Mouse (Mus musculus): ENCODE results near the gene Gm8126. TPM values are rescaled to one million over a fixed set of nuclear protein-coding genes. Genes with fewer than 3 reads are reported as not detected.
"Not testable (repeated sequence)": the region's sequence is repeated elsewhere in the genome, so short reads cannot be mapped to it uniquely, and the experiment has no call there.

The Gm8126 gene
- polyA plus RNA-seq, 1 experiment from 2014 or later: not detected

DNA sequence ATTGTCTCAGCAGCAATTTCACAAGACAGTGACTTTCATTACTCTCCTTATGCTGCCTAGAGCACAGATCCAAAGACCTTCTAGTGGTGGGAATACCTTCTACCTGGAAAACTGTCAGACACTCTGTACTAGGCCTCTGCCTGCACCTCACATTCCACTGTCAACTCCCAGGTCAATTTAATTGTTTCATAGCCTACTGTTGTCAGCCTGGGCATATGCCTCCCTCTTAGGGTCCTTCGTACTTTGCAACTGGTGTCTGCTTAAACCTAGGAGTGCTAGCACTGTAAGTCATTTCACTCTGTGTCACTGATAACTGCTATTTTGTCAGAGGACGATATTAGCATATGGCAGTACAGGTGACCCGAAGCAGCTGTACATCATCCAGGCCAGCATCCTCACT, 10.8 kb downstream of the Gm8126 start:
- H3K36me3 ChIP-seq (replicated peaks; ENCODE audit: control insufficient read depth, insufficient read depth, low read depth, low read length); DNase-seq (ENCODE audit: low spot score); H3K27ac ChIP-seq (replicated peaks; ENCODE audit: low read depth, low read length); H3K4me2 ChIP-seq (ENCODE audit: low read depth, low read length); ATAC-seq (replicated peaks; ENCODE audit: insufficient number of reproducible peaks, low FRiP score, low TSS enrichment, low read depth); H3K4me3 ChIP-seq (ENCODE audit: low read depth, low read length); H3K4me1 ChIP-seq (ENCODE audit: control insufficient read depth, insufficient read depth, low read length); H3K27me3 ChIP-seq (ENCODE audit: control insufficient read depth, insufficient read depth, low read length); H3K9me3 ChIP-seq (replicated peaks; ENCODE audit: control insufficient read depth, low read length); H3K9ac ChIP-seq (replicated peaks; ENCODE audit: low read length): not testable (repeated sequence)
- 88% methylated on average over 3 of the region's 3 CpGs for WGBS

DNA sequence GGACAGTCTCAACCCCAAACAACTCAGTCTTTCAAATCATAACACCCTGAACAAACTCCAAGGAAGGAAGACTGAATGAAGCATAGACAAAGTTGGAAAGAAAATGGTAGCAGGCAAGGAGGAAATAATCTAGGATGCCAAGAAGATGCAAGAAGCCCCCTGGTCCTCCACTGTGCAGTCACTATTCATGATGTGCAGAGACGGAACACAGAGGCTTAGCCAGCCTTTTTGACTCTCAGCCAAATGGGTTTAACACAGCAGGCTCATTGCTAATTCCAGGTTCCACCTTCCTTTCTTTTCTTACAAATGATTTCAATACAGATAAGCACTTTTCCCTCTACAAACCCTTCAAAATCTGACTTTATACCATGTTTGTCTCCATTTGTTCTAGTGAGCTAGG, 14.7 kb downstream of the Gm8126 start:
- H3K9me3 ChIP-seq (replicated peaks; ENCODE audit: control insufficient read depth, low read length); H3K4me1 ChIP-seq (ENCODE audit: control insufficient read depth, insufficient read depth, low read length); H3K27ac ChIP-seq (replicated peaks; ENCODE audit: low read depth, low read length); H3K36me3 ChIP-seq (replicated peaks; ENCODE audit: control insufficient read depth, insufficient read depth, low read depth, low read length); H3K27me3 ChIP-seq (ENCODE audit: control insufficient read depth, insufficient read depth, low read length); H3K9ac ChIP-seq (replicated peaks; ENCODE audit: low read length); H3K4me2 ChIP-seq (ENCODE audit: low read depth, low read length); DNase-seq (ENCODE audit: low spot score); ATAC-seq (replicated peaks; ENCODE audit: insufficient number of reproducible peaks, low FRiP score, low TSS enrichment, low read depth); H3K4me3 ChIP-seq (ENCODE audit: low read depth, low read length): not testable (repeated sequence)
- 83% methylated on average over 1 of the region's 1 CpGs for WGBS

DNA sequence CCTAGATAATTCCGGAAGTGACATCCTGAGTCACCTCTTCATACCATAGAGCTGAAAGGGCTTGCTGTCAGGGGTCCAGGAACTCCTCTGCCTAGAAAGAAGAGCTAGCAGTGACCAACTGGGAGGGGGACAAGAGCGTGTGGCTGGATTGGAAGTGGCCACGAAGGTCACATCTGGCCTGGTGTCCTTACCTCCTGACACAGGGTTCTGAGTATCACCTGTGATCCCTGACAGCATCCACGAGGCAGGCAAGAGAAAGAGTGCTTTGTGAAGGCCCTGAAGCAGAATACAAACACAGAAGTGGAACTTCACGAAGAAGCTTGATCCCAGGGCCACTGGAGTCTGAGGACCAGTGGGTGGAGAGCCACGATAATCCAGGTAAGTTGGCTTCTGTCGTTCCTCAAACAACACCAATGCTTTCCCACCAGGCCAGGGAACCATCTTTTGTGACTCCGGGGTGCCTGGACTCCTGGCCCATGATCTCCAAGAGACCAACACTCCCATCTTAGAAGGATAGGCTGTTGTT, 16.6 kb downstream of the Gm8126 start, which contains the start of gene Gm9732:
Gene Gm9732 (plus strand): TSS at position 51 of the 526 bp plus-strand sequence.
- not testable (repeated sequence) for H3K27ac ChIP-seq (replicated peaks; ENCODE audit: low read depth, low read length); H3K4me3 ChIP-seq (ENCODE audit: low read depth, low read length); DNase-seq (ENCODE audit: low spot score); H3K9ac ChIP-seq (replicated peaks; ENCODE audit: low read length); H3K4me1 ChIP-seq (ENCODE audit: control insufficient read depth, insufficient read depth, low read length); H3K36me3 ChIP-seq (replicated peaks; ENCODE audit: control insufficient read depth, insufficient read depth, low read depth, low read length); ATAC-seq (replicated peaks; ENCODE audit: insufficient number of reproducible peaks, low FRiP score, low TSS enrichment, low read depth); H3K27me3 ChIP-seq (ENCODE audit: control insufficient read depth, insufficient read depth, low read length); H3K9me3 ChIP-seq (replicated peaks; ENCODE audit: control insufficient read depth, low read length); H3K4me2 ChIP-seq (ENCODE audit: low read depth, low read length)
- 90% methylated on average over 8 of the region's 8 CpGs for WGBS

DNA sequence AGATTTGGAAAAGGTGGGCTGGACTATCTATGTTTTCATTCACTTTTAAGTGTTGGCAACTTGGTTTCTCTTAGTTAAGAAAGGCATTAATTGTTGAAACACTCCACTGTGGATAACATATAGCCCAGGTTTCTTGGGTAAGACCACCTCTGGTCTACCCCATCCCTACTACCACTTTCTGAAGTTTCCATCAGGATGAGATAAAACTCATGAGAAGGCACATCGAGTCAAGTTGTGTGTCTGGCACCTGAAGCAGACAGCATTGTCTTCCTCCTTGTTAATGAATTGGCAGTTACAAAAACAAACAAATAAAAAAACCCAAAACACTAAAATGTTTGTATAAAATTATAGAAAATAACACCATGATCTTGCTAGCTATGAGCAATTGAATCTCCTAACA, 17.3 kb downstream of the Gm8126 start:
- not testable (repeated sequence) for ATAC-seq (replicated peaks; ENCODE audit: insufficient number of reproducible peaks, low FRiP score, low TSS enrichment, low read depth); H3K4me2 ChIP-seq (ENCODE audit: low read depth, low read length); H3K4me1 ChIP-seq (ENCODE audit: control insufficient read depth, insufficient read depth, low read length); DNase-seq (ENCODE audit: low spot score); H3K9ac ChIP-seq (replicated peaks; ENCODE audit: low read length); H3K36me3 ChIP-seq (replicated peaks; ENCODE audit: control insufficient read depth, insufficient read depth, low read depth, low read length); H3K27ac ChIP-seq (replicated peaks; ENCODE audit: low read depth, low read length); H3K27me3 ChIP-seq (ENCODE audit: control insufficient read depth, insufficient read depth, low read length); H3K9me3 ChIP-seq (replicated peaks; ENCODE audit: control insufficient read depth, low read length); H3K4me3 ChIP-seq (ENCODE audit: low read depth, low read length)
- WGBS: 88% methylated on average over 1 of the region's 1 CpGs

DNA sequence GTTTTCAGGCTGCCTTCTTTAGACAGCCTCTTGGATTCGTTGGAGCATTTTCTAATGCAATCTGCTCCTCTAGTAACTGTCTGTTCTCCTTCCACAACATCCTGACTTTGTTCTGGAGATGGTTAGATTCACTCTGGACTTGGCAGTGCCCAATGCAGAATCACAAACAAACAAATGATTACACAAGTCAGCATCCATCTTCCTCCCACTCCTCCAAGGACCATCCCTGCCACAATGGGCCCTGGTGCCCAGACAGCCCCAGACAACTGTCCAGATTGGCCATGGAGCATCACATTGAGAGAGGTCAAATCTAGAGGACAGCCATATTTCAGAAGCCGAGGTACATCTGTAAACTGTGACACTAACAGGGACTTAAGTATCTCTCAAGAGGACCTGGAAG, 19.0 kb downstream of the Gm8126 start:
- DNase-seq (ENCODE audit: low spot score): not testable (repeated sequence)
- WGBS: 73% methylated on average over 2 of the region's 2 CpGs

DNA sequence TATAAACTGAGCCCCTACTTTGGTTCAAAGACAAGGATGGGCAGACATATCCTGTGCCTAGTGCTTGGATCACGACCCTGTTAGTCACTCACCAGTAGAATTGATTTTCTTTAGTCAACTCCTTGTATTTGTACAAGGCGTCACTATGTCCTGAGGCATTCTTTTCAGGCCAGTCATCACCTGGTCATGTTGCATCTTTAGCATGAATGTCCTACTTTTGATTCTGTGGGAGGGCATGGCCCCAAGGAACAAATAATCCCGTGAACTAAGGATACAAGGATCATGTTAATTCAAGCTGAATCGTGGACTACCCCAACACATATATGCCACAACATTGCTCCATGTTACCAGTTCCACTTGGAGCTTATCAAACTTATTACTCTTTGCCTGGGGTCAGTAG, 19.7 kb downstream of the Gm8126 start:
- not testable (repeated sequence) for H3K27me3 ChIP-seq (ENCODE audit: control insufficient read depth, insufficient read depth, low read length); H3K9ac ChIP-seq (replicated peaks; ENCODE audit: low read length); H3K27ac ChIP-seq (replicated peaks; ENCODE audit: low read depth, low read length); H3K4me2 ChIP-seq (ENCODE audit: low read depth, low read length); H3K4me3 ChIP-seq (ENCODE audit: low read depth, low read length); DNase-seq (ENCODE audit: low spot score); ATAC-seq (replicated peaks; ENCODE audit: insufficient number of reproducible peaks, low FRiP score, low TSS enrichment, low read depth); H3K9me3 ChIP-seq (replicated peaks; ENCODE audit: control insufficient read depth, low read length); H3K36me3 ChIP-seq (replicated peaks; ENCODE audit: control insufficient read depth, insufficient read depth, low read depth, low read length); H3K4me1 ChIP-seq (ENCODE audit: control insufficient read depth, insufficient read depth, low read length)
- WGBS: 76% methylated on average over 4 of the region's 4 CpGs

More for the DNA sequence above, 19.0 kb downstream of the Gm8126 start:
- H3K9me3 ChIP-seq (replicated peaks; ENCODE audit: control insufficient read depth, low read length); H3K27me3 ChIP-seq (ENCODE audit: control insufficient read depth, insufficient read depth, low read length); H3K9ac ChIP-seq (replicated peaks; ENCODE audit: low read length); H3K4me2 ChIP-seq (ENCODE audit: low read depth, low read length); H3K36me3 ChIP-seq (replicated peaks; ENCODE audit: control insufficient read depth, insufficient read depth, low read depth, low read length); ATAC-seq (replicated peaks; ENCODE audit: insufficient number of reproducible peaks, low FRiP score, low TSS enrichment, low read depth); H3K4me3 ChIP-seq (ENCODE audit: low read depth, low read length); H3K4me1 ChIP-seq (ENCODE audit: control insufficient read depth, insufficient read depth, low read length); H3K27ac ChIP-seq (replicated peaks; ENCODE audit: low read depth, low read length): not testable (repeated sequence)

DNA sequence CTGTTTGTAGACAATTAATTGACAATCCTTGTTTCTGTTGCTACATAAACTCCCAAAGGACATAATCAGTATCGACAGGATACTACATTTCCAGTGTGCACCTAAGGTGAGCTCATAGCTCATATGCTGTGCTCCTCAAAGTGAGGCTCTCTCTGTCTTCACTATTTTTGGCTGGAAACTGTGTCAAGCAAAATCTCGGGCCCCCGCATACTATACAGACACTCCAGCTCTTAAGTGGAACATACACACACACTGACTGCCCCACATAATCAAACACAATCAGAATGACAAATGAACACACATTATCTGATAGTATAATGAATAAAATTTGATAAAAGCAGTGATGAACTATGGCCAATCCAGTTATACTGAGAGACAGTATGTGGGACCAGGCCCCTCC, 20.2 kb downstream of the Gm8126 start:
- H3K4me3 ChIP-seq (ENCODE audit: low read depth, low read length); H3K27ac ChIP-seq (replicated peaks; ENCODE audit: low read depth, low read length); H3K36me3 ChIP-seq (replicated peaks; ENCODE audit: control insufficient read depth, insufficient read depth, low read depth, low read length); H3K4me2 ChIP-seq (ENCODE audit: low read depth, low read length); H3K9ac ChIP-seq (replicated peaks; ENCODE audit: low read length); DNase-seq (ENCODE audit: low spot score); H3K27me3 ChIP-seq (ENCODE audit: control insufficient read depth, insufficient read depth, low read length); ATAC-seq (replicated peaks; ENCODE audit: insufficient number of reproducible peaks, low FRiP score, low TSS enrichment, low read depth); H3K9me3 ChIP-seq (replicated peaks; ENCODE audit: control insufficient read depth, low read length); H3K4me1 ChIP-seq (ENCODE audit: control insufficient read depth, insufficient read depth, low read length): not testable (repeated sequence)
- 90% methylated on average over 3 of the region's 3 CpGs for WGBS

DNA sequence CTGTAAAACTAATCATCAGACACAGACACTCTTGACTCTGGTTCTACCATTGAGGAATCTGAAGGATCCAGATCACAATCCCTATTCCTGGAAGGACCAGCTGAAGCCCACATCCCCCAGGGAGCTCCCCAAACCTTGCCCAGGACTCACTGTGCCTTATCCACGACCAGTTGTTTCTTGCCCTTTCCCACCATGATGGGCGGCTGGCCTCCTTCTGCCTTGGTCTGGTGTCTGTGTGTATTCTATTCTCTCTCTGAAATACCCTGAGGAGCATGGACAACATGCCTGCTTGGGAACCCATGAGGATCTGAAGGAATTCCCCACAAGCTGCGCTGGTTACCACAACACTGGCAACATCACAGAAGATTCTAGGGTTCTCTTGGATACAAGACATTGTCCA, 35.1 kb downstream of the Gm8126 start, which contains the start of gene Gm8127:
Gene Gm8127 (minus strand): TSS at position 330 of the 400 bp plus-strand sequence.
- not testable (repeated sequence) for H3K4me1 ChIP-seq (ENCODE audit: control insufficient read depth, insufficient read depth, low read length); H3K27me3 ChIP-seq (ENCODE audit: control insufficient read depth, insufficient read depth, low read length); H3K4me3 ChIP-seq (ENCODE audit: low read depth, low read length); H3K9ac ChIP-seq (replicated peaks; ENCODE audit: low read length); H3K9me3 ChIP-seq (replicated peaks; ENCODE audit: control insufficient read depth, low read length); DNase-seq (ENCODE audit: low spot score); ATAC-seq (replicated peaks; ENCODE audit: insufficient number of reproducible peaks, low FRiP score, low TSS enrichment, low read depth); H3K4me2 ChIP-seq (ENCODE audit: low read depth, low read length); H3K27ac ChIP-seq (replicated peaks; ENCODE audit: low read depth, low read length); H3K36me3 ChIP-seq (replicated peaks; ENCODE audit: control insufficient read depth, insufficient read depth, low read depth, low read length)
- WGBS: 82% methylated on average over 3 of the region's 3 CpGs
